Mouse (Mus musculus) kidney, embryonic 14.5 days (tissue): ENCODE measurements around the gene Gm8005. TPM values are rescaled to one million over a fixed set of nuclear protein-coding genes. Genes with fewer than 3 reads are reported as not detected.
"Not testable (repeated sequence)": the region's sequence is repeated elsewhere in the genome, so short reads cannot be mapped to it uniquely, and the experiment has no call there.

Source experiments
- ATAC-seq: fragments of 200-750 bp; cut with Nextera tagmentation; 2 replicates; pipeline ENCODE4 v1.8.0; 2017; ENCODE audit warnings: moderate number of reproducible peaks, mild to moderate bottlenecking, moderate TSS enrichment, moderate library complexity; ENCODE audit not compliant: low FRiP score, low TSS enrichment
- H3K27ac ChIP-seq: fragments of 300-500 bp; sonication (generic); 2 replicates; pipeline ENCODE4 v1.5.1; 2014; ENCODE audit warnings: low read depth, mild to moderate bottlenecking, low read length, moderate library complexity, mixed read lengths
- H3K27me3 ChIP-seq: fragments of 300-500 bp; sonication (generic); 2 replicates; pipeline ENCODE4 v1.6.1; 2014; ENCODE audit warnings: mild to moderate bottlenecking, low read length; ENCODE audit not compliant: control insufficient read depth, insufficient read depth
- H3K36me3 ChIP-seq: fragments of 300-500 bp; sonication (generic); 2 replicates; pipeline ENCODE4 v1.6.1; 2014; ENCODE audit warnings: low read length, mixed read lengths; ENCODE audit not compliant: control insufficient read depth, insufficient read depth
- H3K4me1 ChIP-seq: fragments of 300-500 bp; sonication (generic); 2 replicates; pipeline ENCODE4 v1.6.1; 2014; ENCODE audit warnings: low read length, mixed read lengths; ENCODE audit not compliant: control insufficient read depth, insufficient read depth
- H3K4me2 ChIP-seq: fragments of 300-500 bp; sonication (generic); replicated peaks from 2 replicates; pipeline ENCODE4 v1.6.1; 2014; ENCODE audit warnings: low read depth, mild to moderate bottlenecking, low read length
- H3K4me3 ChIP-seq: fragments of 300-500 bp; sonication (generic); 2 replicates; pipeline ENCODE4 v1.5.1; 2014; ENCODE audit warnings: mild to moderate bottlenecking, low read length
- H3K9ac ChIP-seq: fragments of 300-500 bp; sonication (generic); 2 replicates; pipeline ENCODE4 v1.6.1; 2014; ENCODE audit warnings: low read depth, mild to moderate bottlenecking, low read length, moderate library complexity
- H3K9me3 ChIP-seq: fragments of 300-500 bp; sonication (generic); 2 replicates; pipeline ENCODE4 v1.6.1; 2016; ENCODE audit warnings: low read length; ENCODE audit not compliant: control insufficient read depth
- WGBS: fragments of 180-500 bp; shearing (Covaris S2); extraction: QIAGEN DNeasy Blood & Tissue Kit; methylation state at CpG from one replicate; pipeline ENCODE4 v1.1.7; 2014; 5-methylcytosine and 5-hydroxymethylcytosine counted together
- polyA plus RNA-seq: library from polyadenylated mRNA; unstranded; fragments of >200 nt; fragmentation: Nextera tagmentation; extraction: Ambion mirVana; gene quantifications from 2 replicates; pipeline ENCODE4 v1.2.1, GENCODE M21; 2014

Gene Gm8005
- polyA plus RNA-seq, result not detected in 2 replicates

- not testable (repeated sequence) for H3K27ac ChIP-seq, H3K4me3 ChIP-seq, H3K9me3 ChIP-seq, H3K4me2 ChIP-seq, ATAC-seq, H3K4me1 ChIP-seq, H3K27me3 ChIP-seq, H3K9ac ChIP-seq, H3K36me3 ChIP-seq
- WGBS, result 100% methylated on average over 2 of the region's 4 CpGs
Observed at GRCm38 (mm10) chr14:42439573-42439972, at the start of gene Gm8005. Gene Gm8005, minus strand, starts transcription at chr14:42439673.

GRCm38 (mm10) chr14:42463581-42463980, 24.1 kb upstream of the Gm8005 start, which contains the start of gene Gm8011:
Gene Gm8011, plus strand, starts transcription at chr14:42463881.
- not testable (repeated sequence) for H3K4me3 ChIP-seq, H3K9ac ChIP-seq, H3K27ac ChIP-seq, ATAC-seq, H3K9me3 ChIP-seq, H3K36me3 ChIP-seq, H3K4me1 ChIP-seq, H3K4me2 ChIP-seq, H3K27me3 ChIP-seq
- 59% methylated on average over 2 of the region's 2 CpGs for WGBS

Other genes with a start within 250 kb of the Gm8005 start
- not detected in 2 replicates for gene Gm3573, start 248.9 kb downstream of the Gm8005 start, polyA plus RNA-seq
- not detected in 2 replicates for gene Gm17026, start 179.6 kb downstream of the Gm8005 start, polyA plus RNA-seq
- gene Gm9611, start 142.3 kb downstream of the Gm8005 start, polyA plus RNA-seq, result not detected in 2 replicates
- gene Gm7995, start 129.5 kb downstream of the Gm8005 start, polyA plus RNA-seq, result not detected in 2 replicates
- gene Gm8011, start 24.2 kb upstream of the Gm8005 start, polyA plus RNA-seq, result not detected in 2 replicates
- gene Gm8020, start 62.7 kb upstream of the Gm8005 start, polyA plus RNA-seq, result not detected in 2 replicates
- gene Gm8024, start 84.6 kb upstream of the Gm8005 start, polyA plus RNA-seq, result not detected in 2 replicates
- not detected in 2 replicates for gene Gm17124, start 160.2 kb upstream of the Gm8005 start, polyA plus RNA-seq
- gene Gm3633, start 202.2 kb upstream of the Gm8005 start, polyA plus RNA-seq, result not detected in 2 replicates
- not detected in 2 replicates for gene Gm10378, start 216.3 kb upstream of the Gm8005 start, polyA plus RNA-seq